Mouse (Mus musculus): ENCODE measurements around the gene Slc1a5.

GRCm38 (mm10) chr7:16815351-16815941, 34.3 kb downstream of the Slc1a5 start, which contains the start of gene Strn4:
- TF ChIP-seq POLR2A (IDR thresholded peaks at IDR 0.05; ENCODE audit: insufficient read length, low read depth): no peak
- TF ChIP-seq POLR2AphosphoS2 (IDR thresholded peaks at IDR 0.05; ENCODE audit: insufficient read length, low read depth): no peak
- TF ChIP-seq MAX (IDR thresholded peaks at IDR 0.05; ENCODE audit: low read depth): no peak
- no peak for TF ChIP-seq USF1 (IDR thresholded peaks at IDR 0.05; ENCODE audit: low read depth)
- TF ChIP-seq MYOG (IDR thresholded peaks at IDR 0.05; ENCODE audit: control insufficient read depth in 1 of 3, insufficient read depth in 1 of 3, insufficient read length in 2 of 3, low read depth in 2 of 3): no peak
- no peak for TF ChIP-seq TCF12 (IDR thresholded peaks at IDR 0.05; ENCODE audit: insufficient read depth, poor library complexity, severe bottlenecking)
- TF ChIP-seq REST (IDR thresholded peaks at IDR 0.05; ENCODE audit: insufficient read depth, insufficient read length): no peak
- no peak for TF ChIP-seq MYOD1 (IDR thresholded peaks at IDR 0.05; ENCODE audit: control insufficient read depth in 1 of 3, insufficient read length in 2 of 3, low read depth in 2 of 3)
- no peak for TF ChIP-seq CEBPB (IDR thresholded peaks at IDR 0.05; ENCODE audit: insufficient read depth, poor library complexity, severe bottlenecking)
- no peak for TF ChIP-seq E2F4 (IDR thresholded peaks at IDR 0.05; ENCODE audit: insufficient read depth)
- TF ChIP-seq SRF (IDR thresholded peaks at IDR 0.05; ENCODE audit: control insufficient read depth, insufficient read length, low read depth): no peak

Data from myocyte (in vitro differentiated cells).